Mouse (Mus musculus) right cerebral cortex, postnatal 10 days (tissue): ENCODE measurements around the gene Eif3i.
"Not testable (repeated sequence)": the region's sequence is repeated elsewhere in the genome, so short reads cannot be mapped to it uniquely, and the experiment has no call there.

Experiments
- DNase-seq, 2 experiments: peaks; one replicate each; pipeline ENCODE4 v3.0.0; 2021; ENCODE audit warnings: low spot score in 2 of 2

Eif3i gene

GRCm38 (mm10) chr4:129576863-129577491 is 23.5 kb downstream of the Eif3i start:
- DNase-seq, result peak; percentile 59 to 73

GRCm38 (mm10) chr4:129575171-129575844 is 25.1 kb downstream of the Eif3i start:
- DNase-seq, result no peak

GRCm38 (mm10) chr4:129573430-129573829 is 27.0 kb downstream of the Eif3i start, which contains the start of gene Lck:
Gene Lck, minus strand, starts transcription at chr4:129573641.
- DNase-seq, result no peak

- no peak for DNase-seq
Observed at GRCm38 (mm10) chr4:129573093-129573370, 27.4 kb downstream of the Eif3i start.

- no peak for DNase-seq
Observed at GRCm38 (mm10) chr4:129572236-129573092, 28.0 kb downstream of the Eif3i start.

GRCm38 (mm10) chr4:129571551-129572084 is 28.8 kb downstream of the Eif3i start:
- no peak for DNase-seq

- no peak for DNase-seq
Observed at GRCm38 (mm10) chr4:129570028-129570427, 30.4 kb downstream of the Eif3i start.

- no peak for DNase-seq
Observed at GRCm38 (mm10) chr4:129568366-129568765, 32.1 kb downstream of the Eif3i start.

GRCm38 (mm10) chr4:129565139-129565538 is 35.3 kb downstream of the Eif3i start:
- DNase-seq, result no peak

- DNase-seq, result no peak
Observed at GRCm38 (mm10) chr4:129563718-129564117, 36.7 kb downstream of the Eif3i start.

GRCm38 (mm10) chr4:129561184-129561583 is 39.3 kb downstream of the Eif3i start:
- DNase-seq, result no peak

GRCm38 (mm10) chr4:129558321-129558955 is 42.0 kb downstream of the Eif3i start:
- no peak for DNase-seq

GRCm38 (mm10) chr4:129557256-129557808 is 43.1 kb downstream of the Eif3i start:
- no peak for DNase-seq

GRCm38 (mm10) chr4:129556532-129557223 is 43.8 kb downstream of the Eif3i start:
- peak; percentile 90 to 92 for DNase-seq

GRCm38 (mm10) chr4:129555862-129556531 is 44.5 kb downstream of the Eif3i start:
- peak; percentile 49 to 59 for DNase-seq

GRCm38 (mm10) chr4:129555421-129555861 is 45.0 kb downstream of the Eif3i start:
- peak; percentile 68 to 72 for DNase-seq

GRCm38 (mm10) chr4:129554512-129554911 is 45.9 kb downstream of the Eif3i start:
- DNase-seq, result not testable (repeated sequence)

- no peak for DNase-seq
Observed at GRCm38 (mm10) chr4:129550295-129550694, 50.2 kb downstream of the Eif3i start.

- no peak for DNase-seq
Observed at GRCm38 (mm10) chr4:129549306-129549705, 51.1 kb downstream of the Eif3i start.

GRCm38 (mm10) chr4:129547631-129548030 is 52.8 kb downstream of the Eif3i start:
- not testable (repeated sequence) for DNase-seq
